Mouse (Mus musculus) lung, postnatal 4 days (tissue): ENCODE measurements around the gene Ahr.

Source experiments
- DNase-seq, 2 experiments: peaks; one replicate each; pipeline ENCODE4 v3.0.0; 2021

The Ahr gene

DNA sequence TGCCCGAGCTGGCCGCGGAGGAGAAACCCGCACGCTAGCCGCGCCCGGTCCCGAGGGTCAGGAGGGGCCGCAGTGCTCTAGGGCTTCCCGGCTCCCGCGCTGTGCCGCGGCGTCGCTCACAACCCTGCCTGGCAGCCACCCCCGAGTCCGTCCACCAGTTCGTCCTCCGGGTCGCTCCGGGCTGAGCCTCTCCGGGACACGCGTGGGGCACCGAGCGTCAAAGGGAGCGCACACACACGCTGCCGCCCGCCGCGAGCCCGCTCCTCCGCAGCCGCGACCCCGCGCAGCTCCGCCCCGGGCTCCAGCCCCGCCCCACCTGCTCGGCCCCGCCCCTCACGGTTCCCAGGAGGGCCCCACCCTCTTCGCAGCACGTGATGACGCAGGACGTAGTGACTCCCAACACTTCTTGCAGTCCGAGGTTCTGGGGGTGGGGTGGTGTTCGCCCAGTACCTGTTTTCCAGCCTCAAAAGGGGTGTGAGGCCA is at the start of gene Ahr:
Gene Ahr (minus strand): TSS at position 285 of the 483 bp plus-strand sequence.
- peak; percentile 90 to 92 for DNase-seq

DNA sequence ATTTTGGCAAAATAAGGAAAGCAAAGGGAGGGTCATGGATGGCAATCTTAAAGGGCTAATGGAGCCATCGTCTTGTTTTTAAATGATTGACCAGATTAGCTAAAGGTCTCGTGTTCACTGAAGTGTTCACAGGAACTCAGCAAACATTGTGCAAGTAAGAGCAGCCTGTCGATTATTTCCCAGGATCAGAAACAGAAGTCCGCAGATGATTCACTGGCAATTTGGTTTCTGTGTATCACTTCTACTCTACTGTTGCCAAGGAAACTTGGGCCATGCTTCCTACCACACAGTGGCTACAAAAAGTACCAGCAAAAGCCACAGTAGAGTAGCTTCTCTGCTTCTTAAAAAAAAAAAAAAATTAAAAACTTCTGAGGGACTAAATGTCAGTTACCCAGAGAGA is 44.0 kb upstream of the Ahr start:
- DNase-seq: no peak

DNA sequence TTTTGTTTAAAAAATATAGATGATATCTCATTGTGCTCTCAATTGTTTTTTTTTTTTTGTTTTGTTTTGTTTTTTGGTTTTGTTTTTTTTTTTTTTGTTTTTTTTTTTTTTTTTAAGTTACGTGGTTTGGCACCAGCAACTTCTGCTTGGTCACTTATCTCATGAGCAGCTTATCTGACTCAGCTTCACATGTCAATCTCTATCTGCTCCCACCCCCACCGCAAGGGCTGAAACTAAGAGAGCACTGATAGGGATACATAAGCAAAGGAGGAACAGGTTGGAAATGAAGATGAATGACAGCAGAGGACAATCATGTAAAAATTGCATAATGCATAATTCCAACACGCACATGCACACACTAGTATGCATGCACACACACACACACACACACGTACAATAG is 41.3 kb upstream of the Ahr start:
- DNase-seq: no peak

DNA sequence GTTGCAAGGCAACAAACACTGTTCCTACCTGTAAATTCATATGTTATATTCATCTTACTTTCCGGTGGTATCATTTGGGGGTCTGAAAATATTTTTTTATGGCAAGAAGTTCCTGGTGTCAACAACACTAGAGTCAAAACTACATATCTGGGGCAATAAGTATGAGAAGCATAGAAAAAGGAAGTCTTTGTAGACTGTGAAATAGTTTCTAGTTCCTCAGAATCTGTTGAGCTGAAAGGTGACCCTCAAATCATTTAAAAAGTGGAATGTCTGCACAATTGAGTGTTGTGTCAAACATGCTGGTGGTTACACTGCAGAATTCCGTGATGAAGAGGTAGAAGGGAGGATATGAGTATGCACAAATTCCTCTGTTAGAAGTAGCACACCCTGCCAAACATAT is 38.9 kb upstream of the Ahr start:
- DNase-seq: no peak

DNA sequence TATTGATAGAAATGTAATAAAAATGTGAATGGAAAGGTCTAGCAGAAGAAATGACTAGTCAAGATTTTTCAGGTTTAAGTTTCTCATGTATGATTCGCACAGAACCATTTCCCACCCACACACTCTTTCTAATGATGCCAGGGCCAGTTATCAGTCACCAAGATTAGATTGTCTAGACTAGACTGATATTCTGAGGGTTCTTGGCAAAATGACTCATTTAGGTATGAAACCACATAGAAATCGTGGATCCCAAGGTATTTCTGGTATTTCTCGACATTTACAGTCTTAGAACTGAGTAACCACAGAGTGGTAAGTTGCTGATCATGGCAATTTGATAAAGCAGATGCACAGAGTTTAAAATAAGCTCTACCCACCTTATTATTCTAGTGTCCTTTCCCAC is 28.0 kb upstream of the Ahr start:
- no peak for DNase-seq

DNA sequence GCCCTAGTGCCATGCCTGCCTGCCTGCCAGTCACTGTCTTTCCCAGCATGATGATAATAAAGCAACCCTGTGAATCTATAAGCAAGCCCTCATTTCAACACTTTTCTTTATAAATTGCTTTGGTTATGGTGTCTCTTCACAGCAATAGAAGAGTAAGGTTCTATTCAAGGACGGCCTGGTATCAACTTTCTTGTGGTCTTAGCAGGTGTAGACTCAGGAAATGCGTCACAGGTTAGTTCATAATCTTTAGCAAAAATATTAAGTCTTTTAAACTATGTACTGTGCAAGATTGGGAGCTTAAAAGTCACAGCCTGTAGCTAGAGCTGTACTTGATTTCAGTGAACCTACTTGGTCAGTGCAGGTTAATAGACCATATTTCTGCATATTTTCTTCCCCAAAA is 24.0 kb upstream of the Ahr start:
- no peak for DNase-seq

DNA sequence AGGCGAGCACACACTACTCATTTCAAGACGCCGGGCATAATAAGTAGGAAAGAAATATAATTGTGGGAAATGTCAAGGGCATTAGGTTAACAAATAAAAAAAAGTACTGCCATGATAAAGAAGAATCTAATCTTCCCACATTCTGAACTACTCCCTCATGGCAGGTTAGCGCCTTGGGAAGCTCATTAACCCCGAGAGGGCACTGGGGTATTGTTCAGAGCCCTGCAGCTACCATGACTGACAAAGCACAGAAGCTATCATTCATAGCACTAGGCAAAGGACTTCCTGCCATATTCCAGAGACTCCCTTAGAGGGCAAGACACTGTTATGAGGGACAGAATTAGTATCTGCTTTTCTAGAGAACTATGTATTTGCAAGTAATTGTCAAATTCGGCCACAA is 21.1 kb upstream of the Ahr start:
- DNase-seq: no peak

DNA sequence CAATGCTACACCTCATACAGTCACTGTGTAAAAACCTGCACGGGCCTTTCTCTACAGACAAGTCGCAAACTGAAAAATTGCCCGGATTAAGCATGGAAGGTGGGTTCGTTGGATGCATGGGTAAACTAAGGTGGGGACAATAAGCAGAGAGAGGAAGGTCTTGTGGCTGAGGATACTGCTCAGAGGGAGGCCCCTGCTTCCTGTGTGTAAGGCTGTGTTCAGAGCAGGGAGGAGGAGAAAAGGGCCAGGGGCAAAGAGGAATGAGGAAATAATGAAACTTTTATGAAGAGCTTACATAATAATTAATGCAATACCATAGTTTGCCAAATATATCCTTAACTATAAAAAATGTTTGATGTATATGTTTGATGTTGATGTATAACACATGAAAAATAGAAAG is 19.5 kb upstream of the Ahr start:
- DNase-seq: no peak

DNA sequence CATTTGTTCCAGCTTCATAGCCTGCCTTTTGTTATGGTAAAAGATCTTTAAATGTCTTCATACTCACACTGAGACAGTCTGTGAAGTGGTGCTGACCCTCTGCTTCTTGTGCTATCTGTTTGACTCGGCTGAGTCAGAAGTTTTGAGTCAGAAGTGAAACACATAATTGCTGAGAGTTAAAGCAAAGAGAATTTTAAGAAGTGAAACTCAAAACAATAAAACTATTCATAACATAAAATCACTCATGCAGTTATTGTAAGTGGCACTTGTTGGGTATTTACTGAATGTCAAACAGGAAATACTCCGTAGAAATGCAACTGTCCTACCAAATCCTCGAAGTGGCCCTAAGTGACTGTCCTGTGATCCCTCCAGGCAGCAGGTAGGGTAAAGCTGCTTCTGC is 18.3 kb upstream of the Ahr start:
- DNase-seq: no peak

DNA sequence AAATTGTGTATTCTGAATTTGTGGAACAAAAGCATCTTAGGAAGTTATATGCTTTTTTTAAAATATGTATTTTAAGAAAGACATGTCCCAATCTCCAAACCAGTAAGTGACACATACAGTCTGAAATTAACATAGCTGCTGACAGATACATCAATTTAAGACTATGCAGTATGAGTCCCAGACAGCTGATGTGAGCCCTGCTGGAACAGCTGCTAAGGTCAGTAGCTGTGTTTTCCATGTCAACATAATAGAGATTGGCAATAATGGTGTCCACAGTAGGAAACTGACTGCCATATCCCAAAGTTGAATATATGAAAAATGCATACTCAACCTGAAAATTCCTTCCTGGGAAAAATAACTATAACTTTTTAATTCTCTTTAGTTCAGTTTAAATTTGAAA is 15.5 kb upstream of the Ahr start:
- DNase-seq: no peak

DNA sequence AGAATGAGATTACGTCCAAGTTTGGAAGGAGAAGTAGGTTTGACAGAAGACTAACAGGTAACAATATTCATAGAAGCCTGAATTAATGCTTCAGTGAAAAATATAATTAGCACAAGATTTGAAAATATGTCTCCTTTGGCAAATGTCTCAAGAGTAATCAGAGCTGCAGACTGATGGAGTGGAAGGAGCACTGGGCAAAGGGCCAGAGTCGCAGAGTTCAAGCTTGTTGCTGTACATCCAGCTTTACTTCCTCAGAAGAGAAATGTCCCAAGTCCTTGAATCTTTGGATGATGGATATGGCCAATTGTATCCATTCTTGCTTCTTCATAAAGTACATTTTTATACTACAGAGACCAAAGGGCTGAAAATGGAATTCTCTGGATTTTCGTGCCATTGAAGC is 8.0 kb upstream of the Ahr start:
- DNase-seq: peak in 1 of 2 experiments; percentile 58

DNA sequence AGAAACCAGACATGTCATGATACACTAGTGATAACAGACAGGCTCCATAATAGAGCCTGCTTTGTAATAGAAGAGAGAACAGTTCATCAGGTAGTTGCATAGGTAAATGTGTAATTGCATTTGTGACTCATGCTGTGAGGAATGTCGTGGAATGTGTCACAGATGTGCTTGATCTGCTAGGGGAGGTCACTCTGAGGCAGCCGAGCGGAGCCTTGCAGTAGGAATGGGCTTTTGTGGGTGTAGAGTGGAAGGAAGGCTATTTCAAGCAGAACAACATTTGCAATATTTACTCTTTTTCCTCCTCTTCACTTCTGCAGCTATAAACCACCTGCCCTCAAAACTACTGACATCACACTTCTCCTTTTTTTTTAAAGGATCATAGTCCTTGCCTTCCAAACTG is 4.0 kb upstream of the Ahr start:
- DNase-seq: no peak

DNA sequence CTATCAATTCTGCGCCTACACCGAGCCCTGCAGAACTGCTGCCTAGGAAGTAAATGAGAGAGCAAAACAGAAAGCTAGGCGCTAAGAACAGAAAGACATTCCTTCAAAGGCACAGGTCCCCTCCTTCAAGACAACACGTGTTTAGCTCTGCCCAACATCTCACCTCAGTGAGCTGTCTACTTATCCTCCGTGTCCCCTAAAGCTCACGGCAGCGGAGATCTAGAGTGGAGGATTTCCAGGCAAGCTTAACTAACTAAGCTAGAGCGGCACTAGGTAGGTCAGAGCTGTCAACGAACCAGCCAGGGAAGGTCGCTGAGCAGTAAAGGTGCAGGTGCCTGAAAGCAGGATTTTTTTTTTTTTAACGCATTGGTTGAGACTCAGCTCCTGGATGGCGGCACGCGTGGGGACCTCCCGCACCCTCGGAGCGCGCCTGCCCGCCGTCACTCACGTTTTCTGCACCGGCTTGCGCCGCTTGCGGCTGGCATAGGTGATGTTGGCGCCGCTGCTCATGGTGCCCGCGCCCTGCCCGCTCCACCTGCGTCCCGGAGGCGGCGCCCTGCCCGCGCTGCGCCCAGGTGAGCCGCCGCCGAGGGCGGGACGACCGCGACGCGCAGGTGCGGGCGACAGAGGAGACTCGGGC is 604 bp downstream of the Ahr start:
- peak; percentile 58 to 69 for DNase-seq

DNA sequence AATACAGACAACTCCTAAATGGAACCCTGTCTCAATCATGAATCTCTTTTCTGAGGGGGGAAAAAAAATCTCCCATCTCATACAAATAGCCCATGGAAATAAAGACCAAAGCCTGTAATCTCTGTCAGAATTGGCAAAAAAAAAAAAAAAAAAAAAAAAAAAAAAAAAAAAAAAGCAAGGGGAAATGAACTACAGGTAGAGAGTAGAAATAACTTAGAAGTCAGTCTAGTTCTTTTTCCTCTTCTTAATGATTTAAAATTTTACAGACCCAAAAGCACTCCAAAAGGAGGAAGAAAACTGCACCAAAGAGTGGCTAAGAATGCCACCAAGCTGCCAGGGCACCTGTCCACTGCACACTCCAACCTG is 1.1 kb downstream of the Ahr start:
- DNase-seq: no peak

DNA sequence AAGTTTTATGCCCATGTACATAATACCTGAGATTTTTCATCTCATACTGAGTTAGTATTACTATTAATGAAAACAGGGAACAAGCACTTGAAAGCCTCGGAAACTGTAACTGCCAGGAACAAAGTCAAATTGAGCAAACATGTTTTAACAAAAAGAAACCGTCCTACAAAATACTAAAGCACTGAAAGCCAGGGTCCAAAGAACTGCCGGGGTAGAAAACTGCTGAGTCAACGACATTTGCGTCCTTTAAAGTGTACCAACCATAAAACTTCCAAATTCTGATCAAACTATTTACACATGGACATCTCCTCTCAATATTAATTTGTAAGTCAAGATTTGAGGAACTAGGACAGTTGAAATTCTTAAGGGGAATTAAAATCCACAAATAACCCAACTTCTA is 1.7 kb downstream of the Ahr start:
- no peak for DNase-seq

DNA sequence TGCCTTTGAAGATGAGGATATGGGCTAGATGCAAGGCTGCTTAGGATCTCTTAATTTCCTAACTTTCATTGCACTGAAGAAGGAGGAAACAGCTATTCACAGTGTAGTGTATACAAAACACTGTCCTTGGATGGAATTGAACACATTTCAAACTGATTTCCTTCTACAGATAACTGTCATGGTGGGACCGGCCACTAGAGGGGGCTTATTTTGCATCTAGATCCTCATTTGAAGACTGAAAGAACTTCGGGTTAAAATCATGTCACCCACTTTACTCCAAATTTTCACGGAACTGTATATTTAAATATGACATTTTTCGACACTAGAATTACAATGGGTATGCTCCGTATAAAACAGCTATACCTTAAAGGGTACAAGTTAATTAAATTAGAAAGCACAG is 2.7 kb downstream of the Ahr start:
- DNase-seq: peak; percentile 35 to 80

DNA sequence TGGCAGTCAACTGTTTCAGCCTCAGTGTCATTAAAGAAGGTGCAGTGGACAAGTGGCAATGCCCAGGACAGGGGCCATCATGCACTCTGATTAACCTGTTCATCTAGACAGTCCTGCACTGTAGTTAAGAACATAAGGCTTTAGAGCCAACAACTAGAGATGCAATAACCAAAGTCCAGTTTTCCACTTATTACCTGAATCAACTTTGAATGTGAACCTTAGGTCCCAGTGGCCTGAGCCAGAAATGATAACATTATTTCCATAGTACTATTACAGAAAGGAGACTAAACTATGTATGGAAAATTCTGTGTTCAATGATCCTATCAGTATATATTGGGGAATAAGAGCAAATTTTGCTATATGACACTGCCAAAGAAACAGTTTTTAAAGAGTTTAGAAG is 4.3 kb downstream of the Ahr start:
- no peak for DNase-seq

DNA sequence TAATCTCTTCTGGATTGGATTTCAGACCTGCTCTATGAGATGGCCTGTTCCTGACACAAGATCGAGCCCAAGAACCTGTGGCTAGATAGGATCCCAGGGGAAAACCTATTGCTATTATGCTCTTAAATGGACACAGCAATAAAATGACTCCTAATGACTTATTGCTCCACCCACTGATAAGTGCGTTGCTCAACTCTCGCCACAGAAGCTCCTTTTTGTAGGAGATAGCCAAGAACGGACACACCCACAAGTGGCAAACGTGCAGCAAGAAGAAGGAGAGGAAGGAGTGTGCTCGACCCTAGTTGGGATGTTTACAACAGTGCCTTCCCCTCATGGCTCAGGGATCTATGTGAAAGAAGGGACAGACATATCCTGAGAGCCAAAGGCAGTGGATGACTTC is 7.4 kb downstream of the Ahr start:
- DNase-seq: peak; percentile 34 to 46

DNA sequence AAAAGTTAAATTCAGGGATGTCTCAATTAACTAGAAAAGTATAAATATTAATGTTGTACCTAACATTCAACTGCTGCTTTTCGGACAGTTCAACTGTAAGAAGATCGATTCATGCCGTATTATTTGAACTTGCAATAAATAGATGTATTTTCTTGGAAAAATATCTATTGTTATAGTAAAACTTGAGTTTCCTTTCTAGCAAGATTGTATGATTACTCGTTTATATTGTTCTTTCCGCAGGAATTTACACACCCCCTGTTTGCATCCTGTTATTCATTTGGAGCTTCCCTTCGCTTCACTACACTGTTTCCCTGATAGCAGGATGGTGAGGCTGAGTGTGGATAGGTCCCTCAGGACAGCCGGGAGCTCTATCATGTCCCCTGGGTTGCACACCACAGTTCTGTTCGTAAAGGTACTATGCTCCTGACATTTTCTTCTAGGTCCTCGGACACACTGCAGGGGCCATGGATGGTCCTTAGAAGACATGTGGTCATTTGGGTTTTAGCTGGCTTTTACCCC is 12.2 kb downstream of the Ahr start:
- DNase-seq: peak in 1 of 2 experiments; percentile 42

DNA sequence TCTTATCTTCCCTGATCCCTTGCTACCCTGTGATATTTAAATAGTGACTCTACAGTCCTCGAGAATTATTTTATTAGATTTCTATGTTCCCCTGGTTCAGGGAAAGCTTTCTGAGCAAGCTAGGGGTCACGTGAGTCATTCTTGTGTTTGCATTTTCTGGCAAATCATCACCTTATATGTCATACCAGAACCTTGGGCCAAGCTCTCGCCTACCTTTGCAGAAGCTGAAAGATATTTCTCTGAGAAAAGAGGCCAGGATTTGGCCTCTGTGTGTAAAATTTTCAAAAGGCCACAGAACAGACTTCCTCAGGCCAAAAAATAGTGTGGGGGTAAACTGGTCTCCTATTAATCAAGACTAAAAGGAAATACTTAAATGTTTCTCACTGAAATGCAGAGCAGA is 19.2 kb downstream of the Ahr start:
- DNase-seq: no peak

DNA sequence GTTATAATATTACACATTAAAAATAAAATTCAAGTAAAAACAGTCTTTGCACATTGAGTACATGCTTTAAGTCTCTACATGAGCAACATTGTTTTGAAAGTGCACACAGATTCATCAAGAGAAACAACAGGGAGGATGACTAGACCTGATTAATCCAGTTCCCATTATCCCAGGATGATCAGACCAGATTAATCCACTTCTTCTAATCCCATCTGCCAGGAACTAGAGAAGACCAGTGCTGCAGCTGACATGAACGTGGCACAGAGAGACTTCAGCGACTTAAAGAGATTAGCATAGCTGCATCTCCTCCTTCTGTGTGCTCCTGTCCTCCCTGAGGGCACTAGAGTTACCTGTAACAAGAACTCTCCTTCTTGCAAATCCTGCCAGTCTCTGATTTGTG is 20.2 kb downstream of the Ahr start:
- no peak for DNase-seq

DNA sequence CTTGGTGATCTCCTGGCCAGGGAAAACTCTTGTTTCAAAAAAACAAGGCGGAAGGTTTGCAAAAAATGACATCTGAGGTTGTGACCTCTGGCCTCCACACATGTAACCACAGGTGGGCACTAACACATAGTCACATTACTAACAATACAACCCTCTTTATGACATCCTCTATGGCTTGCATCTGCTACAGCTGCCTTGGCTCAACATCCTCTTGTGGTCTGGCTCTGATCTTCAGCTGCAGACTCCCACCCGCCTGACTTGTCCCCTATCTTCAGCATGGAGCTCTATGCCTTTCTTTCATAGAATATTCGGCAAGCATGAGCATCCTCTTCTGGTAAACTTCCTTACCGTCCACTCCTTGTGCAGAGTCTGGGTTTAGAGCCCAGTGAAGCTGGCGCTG is 24.1 kb downstream of the Ahr start:
- no peak for DNase-seq

DNA sequence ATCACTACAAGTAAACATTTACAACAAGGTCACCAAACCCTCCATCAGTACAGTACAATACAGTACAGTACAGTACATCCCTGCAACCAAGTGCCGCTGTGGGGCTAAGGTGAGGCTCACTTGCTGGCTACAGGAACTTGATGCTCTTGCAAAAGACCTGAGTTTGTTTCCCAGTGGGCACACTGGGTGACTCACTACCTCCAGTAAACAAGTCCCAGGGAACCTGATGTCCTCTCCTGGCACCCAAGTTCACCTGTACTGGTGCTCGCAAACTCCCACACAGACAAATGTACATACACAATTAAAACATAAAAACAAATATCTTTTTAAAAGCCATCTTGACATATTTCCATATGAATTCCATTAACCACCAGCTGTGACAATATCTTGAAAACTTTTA is 28.5 kb downstream of the Ahr start:
- no peak for DNase-seq

DNA sequence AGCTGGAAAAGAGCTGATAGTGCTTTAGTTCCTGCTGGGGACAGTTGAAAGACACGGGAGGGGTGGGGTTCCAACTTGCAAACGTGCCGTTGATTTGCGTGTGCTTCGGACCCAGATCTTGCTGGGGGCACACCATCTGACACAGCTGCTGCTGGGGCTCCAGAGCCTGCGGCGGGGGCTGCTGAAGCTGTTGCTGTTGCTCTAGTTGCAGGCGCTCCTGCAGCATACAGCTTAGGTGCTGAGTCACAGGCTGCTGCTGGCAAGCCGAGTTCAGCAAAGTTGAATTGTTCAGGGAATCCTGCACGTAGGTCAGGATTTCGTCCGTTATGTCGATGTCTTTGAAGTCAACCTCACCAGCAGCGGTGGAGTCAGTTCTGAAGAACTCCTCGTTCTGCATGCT is 30.8 kb downstream of the Ahr start:
- no peak for DNase-seq

DNA sequence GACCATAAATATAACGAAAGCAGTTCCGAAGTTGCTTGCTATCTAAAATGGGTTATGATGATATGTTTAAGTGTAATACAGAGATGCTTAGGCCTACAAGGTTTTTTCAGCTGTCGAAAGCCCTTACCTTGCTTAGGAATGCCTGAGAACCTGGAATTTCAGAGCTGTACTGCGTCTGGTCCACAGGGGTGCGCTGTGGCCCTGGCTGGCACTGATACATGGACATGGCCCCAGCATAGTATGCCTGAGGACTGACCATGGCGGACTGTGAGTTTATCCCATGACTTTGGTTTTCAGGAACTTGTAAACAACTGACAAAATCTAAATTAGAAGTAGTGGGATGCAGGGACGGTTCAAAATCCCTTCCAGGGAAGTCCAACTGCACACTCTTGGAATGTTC is 31.3 kb downstream of the Ahr start:
- DNase-seq: peak; percentile 22 to 31

DNA sequence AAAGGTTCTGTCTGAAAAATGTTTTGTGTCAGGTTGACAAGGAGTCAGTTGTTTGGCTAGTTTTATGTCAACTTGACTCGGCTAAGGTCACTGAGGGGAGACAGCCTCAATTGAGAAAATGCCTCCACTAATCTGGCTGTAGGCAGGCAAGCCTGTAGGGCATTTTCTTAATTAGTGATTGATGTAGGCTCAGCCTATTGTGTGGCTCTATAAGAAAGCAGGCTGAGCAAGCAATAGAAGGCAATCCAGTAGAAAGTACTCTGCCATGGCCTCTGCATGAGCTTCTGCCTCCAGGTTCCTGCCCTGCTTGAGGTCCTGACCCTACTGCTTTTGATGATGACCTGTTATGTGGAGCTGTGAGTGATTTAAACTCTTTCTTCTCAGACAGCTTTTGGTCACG is 33.4 kb downstream of the Ahr start:
- DNase-seq: no peak
